Mouse (Mus musculus) liver, embryonic 11.5 days (tissue): ENCODE measurements at regions not wholly inside any gene's neighbourhood (a gene's known extent, or its start where the extent isn't known, plus 50 kb on each side); places are given as distances from the start of the nearest gene placed in this dataset.
A peak's percentile ranks its signal among the peaks of the same experiment; 100 is the strongest.

Experiments
- ATAC-seq: fragments of 200-750 bp; cut with Nextera tagmentation; replicated peaks from 2 replicates; pipeline ENCODE4 v1.8.0; 2017; ENCODE audit warnings: moderate number of reproducible peaks, mild to moderate bottlenecking, moderate TSS enrichment, moderate library complexity; ENCODE audit not compliant: low FRiP score
- DNase-seq: peaks from one replicate; pipeline ENCODE4 v3.0.0-alpha.2; 2017; ENCODE audit warnings: low spot score
- H3K27ac ChIP-seq: fragments of 300-500 bp; sonication (generic); 2 replicates; pipeline ENCODE4 v1.5.1; 2014; ENCODE audit warnings: mild to moderate bottlenecking, low read depth, low read length, control low read depth
- H3K27me3 ChIP-seq: fragments of 300-500 bp; sonication (generic); replicated peaks from 2 replicates; pipeline ENCODE4 v1.6.1; 2014; ENCODE audit warnings: low read length, mixed read lengths; ENCODE audit not compliant: control insufficient read depth, insufficient read depth
- H3K36me3 ChIP-seq: fragments of 300-500 bp; sonication (generic); 2 replicates; pipeline ENCODE4 v1.6.1; 2014; ENCODE audit warnings: mild to moderate bottlenecking, low read length, moderate library complexity, mixed read lengths; ENCODE audit not compliant: control insufficient read depth, insufficient read depth
- H3K4me1 ChIP-seq: fragments of 300-500 bp; sonication (generic); replicated peaks from 2 replicates; pipeline ENCODE4 v1.6.1; 2014; ENCODE audit warnings: low read length, mixed read lengths; ENCODE audit not compliant: control insufficient read depth, insufficient read depth
- H3K4me2 ChIP-seq: fragments of 300-500 bp; sonication (generic); 2 replicates; pipeline ENCODE4 v1.6.1; 2014; ENCODE audit warnings: mild to moderate bottlenecking, control low read depth, moderate library complexity
- H3K4me3 ChIP-seq: fragments of 300-500 bp; sonication (generic); 2 replicates; pipeline ENCODE4 v1.5.1; 2014; ENCODE audit warnings: low read depth, low read length, control low read depth
- H3K9ac ChIP-seq: fragments of 300-500 bp; sonication (generic); 2 replicates; pipeline ENCODE4 v1.6.1; 2014; ENCODE audit warnings: low read depth, low read length, control low read depth
- H3K9me3 ChIP-seq: fragments of 300-500 bp; sonication (generic); 2 replicates; pipeline ENCODE4 v1.6.1; 2016; ENCODE audit warnings: low read length, inconsistent platforms, mixed read lengths; ENCODE audit not compliant: control insufficient read depth
- whole genome bisulfite sequencing: fragments of 180-500 bp; shearing (Covaris S2); extraction: QIAGEN DNeasy Blood & Tissue Kit; methylation state at CpG from one replicate; pipeline ENCODE4 v1.1.7; 2014; 5-methylcytosine and 5-hydroxymethylcytosine counted together

DNA sequence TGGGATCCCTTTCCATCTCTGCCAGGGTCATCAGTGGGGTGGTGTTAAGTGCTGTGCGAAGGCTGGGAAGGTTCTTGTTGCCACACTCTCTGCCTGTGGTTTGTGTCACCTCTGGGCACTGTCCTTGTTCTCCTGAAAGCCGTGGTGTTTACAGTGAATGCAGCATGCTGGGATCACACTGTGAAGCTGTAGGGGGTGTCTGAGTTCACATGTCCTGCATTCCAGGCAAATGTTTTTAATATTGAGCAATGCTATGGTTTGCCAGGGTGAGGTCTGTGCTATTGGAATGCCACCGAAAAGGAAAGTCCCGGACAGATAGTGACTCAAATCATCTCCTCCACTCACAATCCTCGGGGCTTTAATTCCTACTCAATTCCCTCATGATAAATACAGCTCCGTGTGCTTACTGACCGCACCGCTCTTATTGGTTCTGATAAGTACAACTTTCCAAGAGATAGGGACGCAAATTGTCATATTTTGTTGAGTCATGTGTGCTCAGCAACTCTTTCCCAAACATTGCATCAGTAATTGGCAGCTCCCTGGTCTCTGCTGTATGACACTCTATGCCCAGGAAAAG is 1405.6 kb upstream of the A1bg start:
- WGBS: 21% methylated on average over 9 of the region's 9 CpGs
- Histone ChIP-seq H3K9me3 (no peaks in the 10 kb centered on the region), H3K36me3 (no peaks in the 10 kb centered on the region), H3K4me3 (no peak overlapping the region), H3K4me1 (peaks cover 16% of the 10 kb centered on the region), H3K27me3 (no peaks in the 10 kb centered on the region), H3K27ac (no peak overlapping the region), H3K4me2 (peak overlapping the region; percentile 53), H3K9ac (no peak overlapping the region)
- peak; percentile 64 for ATAC-seq
- no peak for DNase-seq

GRCm38 (mm10) chr15:62327481-62327880 is 1404.7 kb upstream of the A1bg start:
- Histone ChIP-seq H3K4me1 (peaks cover 16% of the 10 kb centered on the region), H3K9ac (no peak overlapping the region), H3K4me2 (no peak overlapping the region), H3K27me3 (no peaks in the 10 kb centered on the region), H3K36me3 (no peaks in the 10 kb centered on the region), H3K9me3 (no peaks in the 10 kb centered on the region), H3K4me3 (no peak overlapping the region), H3K27ac (no peak overlapping the region)
- DNase-seq: no peak
- ATAC-seq: no peak
- WGBS: 52% methylated on average over 2 of the region's 2 CpGs

GRCm38 (mm10) chr15:62326524-62326923 is 1403.7 kb upstream of the A1bg start:
- WGBS: 75% methylated on average over 4 of the region's 4 CpGs
- H3K4me3 ChIP-seq: no peak overlapping the region
- H3K9me3 ChIP-seq: no peaks in the 10 kb centered on the region
- H3K27me3 ChIP-seq: no peaks in the 10 kb centered on the region
- DNase-seq (no peak), ATAC-seq (no peak)
- H3K4me2 ChIP-seq: no peak overlapping the region
- no peak overlapping the region for H3K27ac ChIP-seq
- H3K4me1 ChIP-seq: peaks cover 16% of the 10 kb centered on the region
- no peaks in the 10 kb centered on the region for H3K36me3 ChIP-seq
- no peak overlapping the region for H3K9ac ChIP-seq

DNA sequence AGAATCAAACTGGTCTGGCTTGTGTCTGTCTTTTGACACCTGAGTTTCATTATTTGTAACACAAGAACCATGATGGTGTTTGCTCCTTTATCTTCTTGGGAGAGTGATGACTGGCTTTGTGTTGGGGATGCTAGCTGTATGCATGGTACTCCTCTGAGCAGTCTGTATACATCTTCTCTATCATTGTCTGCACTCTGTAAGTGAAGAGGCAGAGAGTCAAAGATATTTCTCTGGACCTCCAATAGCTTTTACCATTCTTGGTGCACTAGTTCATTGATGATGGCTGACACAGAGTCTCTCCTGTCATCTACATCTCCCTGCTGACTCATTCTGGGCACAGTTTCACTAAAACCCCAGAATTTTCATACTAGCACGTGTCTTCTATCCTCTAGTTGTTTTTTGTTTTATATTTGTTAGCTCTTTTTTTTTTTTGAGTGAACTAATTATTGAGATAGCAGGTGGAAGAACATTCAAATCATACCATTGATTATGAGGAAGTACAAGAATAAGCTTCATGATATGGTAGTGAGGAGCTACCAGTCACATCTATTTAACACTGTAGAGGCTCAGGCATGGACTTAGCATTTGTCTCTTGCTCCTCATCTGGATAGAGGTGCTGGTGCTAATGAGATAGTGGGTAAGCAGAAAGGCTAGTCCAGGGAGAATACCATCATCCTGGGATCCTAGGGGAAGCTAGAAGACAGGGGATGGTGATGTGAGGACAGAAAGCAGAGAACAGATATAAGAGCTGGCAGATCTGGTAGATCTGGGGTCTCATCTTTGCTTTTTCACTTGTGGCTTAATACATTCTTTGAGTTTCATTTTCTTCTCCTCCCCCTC is 1402.9 kb upstream of the A1bg start:
- DNase-seq (no peak), ATAC-seq (no peak)
- WGBS: 66% methylated on average over 1 of the region's 1 CpGs
- Histone ChIP-seq H3K27ac (no peak overlapping the region), H3K4me1 (peaks cover 16% of the 10 kb centered on the region), H3K9ac (no peak overlapping the region), H3K4me3 (no peak overlapping the region), H3K4me2 (no peak overlapping the region), H3K27me3 (no peaks in the 10 kb centered on the region), H3K36me3 (no peaks in the 10 kb centered on the region), H3K9me3 (no peaks in the 10 kb centered on the region)

- no peak for DNase-seq
- no peak overlapping the region for H3K9ac ChIP-seq
- WGBS: 56% methylated on average over 5 of the region's 5 CpGs
- H3K4me2 ChIP-seq: no peak overlapping the region
- no peaks in the 10 kb centered on the region for H3K4me1 ChIP-seq
- H3K36me3 ChIP-seq: no peaks in the 10 kb centered on the region
- no peaks in the 10 kb centered on the region for H3K27me3 ChIP-seq
- no peaks in the 10 kb centered on the region for H3K9me3 ChIP-seq
- no peak overlapping the region for H3K4me3 ChIP-seq
- H3K27ac ChIP-seq: no peak overlapping the region
- no peak for ATAC-seq
Measured at GRCm38 (mm10) chr15:62320966-62321365, 1398.2 kb upstream of the A1bg start.

- 70% methylated on average over 2 of the region's 2 CpGs for WGBS
Measured at GRCm38 (mm10) chr15:62314449-62314848, 1391.6 kb upstream of the A1bg start.

GRCm38 (mm10) chr15:62302233-62302632 is 1379.4 kb upstream of the A1bg start:
- Histone ChIP-seq H3K27ac (no peak overlapping the region), H3K4me2 (no peak overlapping the region), H3K4me3 (no peak overlapping the region), H3K9ac (no peak overlapping the region), H3K36me3 (no peaks in the 10 kb centered on the region), H3K27me3 (no peaks in the 10 kb centered on the region), H3K4me1 (no peaks in the 10 kb centered on the region), H3K9me3 (no peaks in the 10 kb centered on the region)
- no peak for ATAC-seq
- 87% methylated on average over 3 of the region's 3 CpGs for WGBS
- DNase-seq: no peak

More at GRCm38 (mm10) chr15:62314449-62314848, 1391.6 kb upstream of the A1bg start:
- no peak overlapping the region for H3K27ac ChIP-seq
- H3K9me3 ChIP-seq: no peaks in the 10 kb centered on the region
- H3K9ac ChIP-seq: no peak overlapping the region
- no peaks in the 10 kb centered on the region for H3K36me3 ChIP-seq
- H3K4me3 ChIP-seq: no peak overlapping the region
- DNase-seq: no peak
- H3K4me1 ChIP-seq: no peaks in the 10 kb centered on the region
- no peak for ATAC-seq
- H3K4me2 ChIP-seq: no peak overlapping the region
- no peaks in the 10 kb centered on the region for H3K27me3 ChIP-seq

GRCm38 (mm10) chr15:62301567-62301966 is 1378.8 kb upstream of the A1bg start:
- DNase-seq (no peak), ATAC-seq (no peak)
- WGBS: 85% methylated on average over 3 of the region's 3 CpGs
- Histone ChIP-seq H3K9ac (no peak overlapping the region), H3K4me1 (no peaks in the 10 kb centered on the region), H3K36me3 (no peaks in the 10 kb centered on the region), H3K4me2 (no peak overlapping the region), H3K27ac (no peak overlapping the region), H3K9me3 (no peaks in the 10 kb centered on the region), H3K27me3 (no peaks in the 10 kb centered on the region), H3K4me3 (no peak overlapping the region)

DNA sequence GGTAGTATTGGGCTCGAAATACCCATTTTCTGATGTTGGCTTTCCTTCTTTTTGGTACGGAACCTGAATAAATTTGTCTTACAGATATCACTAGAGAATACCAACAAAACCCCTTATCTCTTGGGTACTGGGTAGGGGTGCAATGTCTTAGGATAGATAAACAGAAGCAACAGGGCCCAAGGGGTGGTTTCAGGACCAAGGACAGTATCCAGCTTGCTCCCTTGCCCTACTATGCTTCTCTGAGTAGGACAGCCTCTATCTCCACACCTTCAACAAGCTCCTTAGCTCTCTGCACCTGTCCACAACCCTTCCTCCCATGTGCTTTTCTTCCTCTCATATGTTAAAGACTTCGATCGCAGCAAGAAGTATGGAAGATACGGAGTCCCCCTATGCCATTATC is 1374.3 kb upstream of the A1bg start:
- no peaks in the 10 kb centered on the region for H3K36me3 ChIP-seq
- DNase-seq: no peak
- no peaks in the 10 kb centered on the region for H3K4me1 ChIP-seq
- H3K27ac ChIP-seq: no peak overlapping the region
- no peak for ATAC-seq
- H3K27me3 ChIP-seq: no peaks in the 10 kb centered on the region
- no peak overlapping the region for H3K4me2 ChIP-seq
- WGBS: 81% methylated on average over 5 of the region's 5 CpGs
- H3K9ac ChIP-seq: no peak overlapping the region
- no peaks in the 10 kb centered on the region for H3K9me3 ChIP-seq
- no peak overlapping the region for H3K4me3 ChIP-seq
